10 mouse cellular contexts compared by ENCODE assay signal in the genomic region with DNA sequence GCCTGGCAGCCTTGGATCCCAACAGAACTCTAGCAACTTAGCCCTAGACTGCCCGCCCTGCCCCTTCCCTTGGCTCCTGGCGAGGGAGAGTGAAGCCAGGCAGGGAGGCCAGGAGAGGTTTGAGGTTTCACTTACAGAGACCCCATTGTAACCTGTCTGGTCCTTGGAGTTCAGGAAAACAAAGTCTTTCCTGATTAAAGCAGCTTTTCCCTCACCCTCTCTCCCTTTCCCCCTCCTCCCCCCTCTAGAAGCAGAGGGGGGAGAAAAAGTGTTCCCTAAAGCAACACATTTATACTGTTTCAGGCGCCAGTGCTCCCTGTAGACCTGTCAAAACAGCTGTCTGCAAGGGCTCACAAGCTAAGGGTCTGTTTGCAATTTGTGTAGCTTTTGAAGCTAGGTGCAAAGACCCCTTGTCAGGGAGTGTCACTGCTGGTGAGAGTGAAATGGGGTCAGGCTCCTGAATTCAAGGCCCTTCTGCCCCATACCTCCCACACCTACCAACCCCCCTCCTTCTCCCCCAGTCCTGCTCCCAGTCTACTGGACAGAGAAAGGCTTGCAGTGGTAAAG. TPM values are rescaled to one million over a fixed set of nuclear protein-coding genes. Genes with fewer than 3 reads are reported as not detected.
A peak's percentile ranks its signal among the peaks of the same experiment; 100 is the strongest.
DNase-seq lines count a peak whose midpoint lies in the region; ATAC-seq and TF ChIP-seq lines count a peak whose summit lies in the region.
"Had no signal": no experiment of that assay in that cellular context is flagged by ENCODE, and none has a peak within 500 bp of the region (broad histone marks: within the 10 kb centered on the region; RNA-seq: fewer than 3 reads in every experiment).

No protein-coding gene starts in this region.

- no peaks in the 10 kb centered on the region for H3K27me3 ChIP-seq in heart, embryonic 15.5 days
- no peaks in the 10 kb centered on the region for H3K27me3 ChIP-seq in embryonic facial prominence, embryonic 15.5 days
- H3K27me3 ChIP-seq in limb, embryonic 10.5 days (ENCODE audit: low read depth, poor library complexity, severe bottlenecking), result peaks cover 9% of the 10 kb centered on the region; the same call in 1 of the 2 replicates

- no peak for TF ChIP-seq CTCF in brain, embryonic 14.5 days (IDR thresholded peaks at IDR 0.05; ENCODE audit: borderline replicate concordance, extremely low read depth, insufficient read depth, insufficient read length)

- no peak overlapping the region for H3K4me3 ChIP-seq in heart, embryonic 15.5 days
- 0 out of 2 replicates have a peak overlapping the region, but pooled peaks have one; percentile 23 for H3K4me3 ChIP-seq in embryonic facial prominence, embryonic 15.5 days (replicated peaks)
- H3K4me3 ChIP-seq in limb, embryonic 10.5 days, result peak overlapping the region; percentile 56

- no peaks in the 10 kb centered on the region for H3K9me3 ChIP-seq in heart, embryonic 15.5 days (replicated peaks)
- H3K9me3 ChIP-seq in embryonic facial prominence, embryonic 15.5 days (replicated peaks), result no peaks in the 10 kb centered on the region
- H3K9me3 ChIP-seq in limb, embryonic 10.5 days (replicated peaks), result no peaks in the 10 kb centered on the region

- ATAC-seq in heart, embryonic 15.5 days (replicated peaks; ENCODE audit: insufficient number of reproducible peaks, insufficient read depth, low FRiP score, low read depth), result 0 out of 2 replicates have a peak, but pooled peaks have one; percentile 22
- peak; percentile 82 for ATAC-seq in embryonic facial prominence, embryonic 15.5 days (ENCODE audit: insufficient number of reproducible peaks, low FRiP score, low TSS enrichment, low read depth)

- WGBS in heart, embryonic 15.5 days, result 32% methylated on average over 3 of the region's 3 CpGs
- WGBS in embryonic facial prominence, embryonic 15.5 days, result 3% methylated on average over 3 of the region's 3 CpGs
- WGBS in limb, embryonic 10.5 days, result 6% methylated on average over 3 of the region's 3 CpGs

- DNase-seq in heart, adult 8-10 months (ENCODE audit: low spot score), result no peak
- DNase-seq in brain, embryonic 14.5 days (ENCODE audit: low read depth), result peak; percentile 61
- DNase-seq in limb, embryonic 10.5 days (ENCODE audit: low spot score), result peak; percentile 74
- no peak for DNase-seq in ovary, postnatal 10 days (ENCODE audit: low spot score)
- DNase-seq in right cerebral cortex, postnatal 36 days (ENCODE audit: low spot score in 2 of 2), result no peak
- DNase-seq in layer of hippocampus, adult 9-11 months, result no peak
- DNase-seq: right cerebral cortex, adult 18-20 months had no signal

- no peak overlapping the region for H3K27ac ChIP-seq in heart, embryonic 15.5 days
- no peak overlapping the region for H3K27ac ChIP-seq in embryonic facial prominence, embryonic 15.5 days (replicated peaks)
- peak overlapping the region; percentile 88 for H3K27ac ChIP-seq in limb, embryonic 10.5 days

- 0 out of 2 replicates have a peak overlapping the region, but pooled peaks have one; percentile 14 for H3K4me2 ChIP-seq in heart, embryonic 15.5 days
- peak overlapping the region; percentile 35; the same call in 1 of the 2 replicates for H3K4me2 ChIP-seq in embryonic facial prominence, embryonic 15.5 days (replicated peaks)

- H3K36me3 ChIP-seq in heart, embryonic 15.5 days, result no peaks in the 10 kb centered on the region
- no peaks in the 10 kb centered on the region for H3K36me3 ChIP-seq in embryonic facial prominence, embryonic 15.5 days
- H3K36me3 ChIP-seq in limb, embryonic 10.5 days, result 0 out of 2 replicates have a peak, but pooled peaks cover 3% of the 10 kb centered on the region

- TF ChIP-seq POLR2A in brain, embryonic 14.5 days (IDR thresholded peaks at IDR 0.05; ENCODE audit: borderline replicate concordance, extremely low read depth, insufficient read depth, insufficient read length, poor library complexity, severe bottlenecking), result no peak

- H3K4me1 ChIP-seq in heart, embryonic 15.5 days (replicated peaks), result 0 out of 2 replicates have a peak, but pooled peaks cover 5% of the 10 kb centered on the region
- peaks cover 14% of the 10 kb centered on the region for H3K4me1 ChIP-seq in embryonic facial prominence, embryonic 15.5 days
- peaks cover 46% of the 10 kb centered on the region for H3K4me1 ChIP-seq in limb, embryonic 10.5 days

- no peak overlapping the region for H3K9ac ChIP-seq in heart, embryonic 15.5 days
- H3K9ac ChIP-seq in embryonic facial prominence, embryonic 15.5 days, result no peak overlapping the region

RNA-seq across cellular contexts. Expression of a gene that starts 18.6 kb away (rescaled TPM):
- 7.6 and 15.5 TPM in 2 replicates for polyA plus RNA-seq in heart, embryonic 15.5 days (2015; fragmentation: Nextera tagmentation; extraction: Ambion mirVana)
- total RNA-seq in heart, adult 8-10 months (2022), result not detected
- polyA plus RNA-seq in brain, embryonic 14.5 days (2012; rRNA removed), result 1.4 and 1.5 TPM in 2 replicates
- 55.2 and 86.5 TPM in 2 replicates for polyA plus RNA-seq in embryonic facial prominence, embryonic 15.5 days (2015; fragmentation: Nextera tagmentation; extraction: Ambion mirVana)
- 41.3 and 81.1 TPM in 2 replicates for polyA plus RNA-seq in limb, embryonic 10.5 days (2016; fragmentation: Nextera tagmentation; extraction: Ambion mirVana)
- total RNA-seq: megakaryocyte, adult 5-6 weeks had no signal

Comparison
In these comparisons a context has a peak if more than half of its experiments do, and no peak if none do; other contexts are left out.
1. DNase-seq: peak in brain, embryonic 14.5 days (single experiment) and limb, embryonic 10.5 days (single experiment); none in heart, adult 8-10 months (single experiment), ovary, postnatal 10 days (single experiment), right cerebral cortex, postnatal 36 days (0 of 2) and layer of hippocampus, adult 9-11 months (single experiment).